Mouse (Mus musculus): ENCODE data around the gene Schip1. TPM values are rescaled to one million over a fixed set of nuclear protein-coding genes. Genes with fewer than 3 reads are reported as not detected.

Schip1 gene
- polyA plus RNA-seq, 1 experiment from 2014 or later, result 152 TPM

DNA sequence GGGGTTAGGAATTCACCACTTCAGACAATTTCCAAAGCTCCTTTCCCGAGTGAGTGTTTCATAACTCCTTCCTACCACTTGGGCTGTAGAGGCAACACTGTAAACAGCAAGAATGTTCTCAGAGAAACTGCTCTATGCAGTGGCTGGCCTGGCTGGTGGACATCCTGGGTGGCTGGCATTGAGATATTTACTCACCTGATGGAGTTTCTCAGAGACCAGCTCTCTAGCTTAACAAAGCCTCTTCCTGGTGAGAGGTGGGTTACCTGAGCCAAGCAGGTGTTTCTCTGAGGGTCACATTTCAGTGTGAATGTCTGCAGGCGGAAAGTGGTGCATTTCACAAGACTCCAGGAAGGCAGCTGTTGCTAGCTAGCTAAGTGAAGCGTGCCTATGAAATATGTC, 508.6 kb downstream of the Schip1 start:
- H3K9me3 ChIP-seq, result no peaks in the 10 kb centered on the region
- H3K36me3 ChIP-seq, result no peaks in the 10 kb centered on the region
- H3K4me2 ChIP-seq, result peak overlapping the region; percentile 73
- WGBS, result 45% methylated on average over 3 of the region's 3 CpGs
- H3K27me3 ChIP-seq, result no peaks in the 10 kb centered on the region
- no peak for ATAC-seq (ENCODE audit: low FRiP score)
- peak overlapping the region; percentile 52 for H3K4me3 ChIP-seq
- H3K9ac ChIP-seq, result peak overlapping the region; percentile 83
- peaks cover 61% of the 10 kb centered on the region for H3K4me1 ChIP-seq (replicated peaks)
- peak overlapping the region; percentile 98 for H3K27ac ChIP-seq

GRCm38 (mm10) chr3:68574097-68574496, 509.5 kb downstream of the Schip1 start:
- Histone ChIP-seq H3K4me3 (peak overlapping the region; percentile 52), H3K27me3 (no peaks in the 10 kb centered on the region), H3K9ac (peak overlapping the region; percentile 83), H3K36me3 (no peaks in the 10 kb centered on the region), H3K9me3 (no peaks in the 10 kb centered on the region), H3K4me2 (peak overlapping the region; percentile 73), H3K4me1 (replicated peaks) (peaks cover 67% of the 10 kb centered on the region), H3K27ac (peak overlapping the region; percentile 98)
- WGBS, result 46% methylated on average over 5 of the region's 8 CpGs
- ATAC-seq (ENCODE audit: low FRiP score), result no peak

DNA sequence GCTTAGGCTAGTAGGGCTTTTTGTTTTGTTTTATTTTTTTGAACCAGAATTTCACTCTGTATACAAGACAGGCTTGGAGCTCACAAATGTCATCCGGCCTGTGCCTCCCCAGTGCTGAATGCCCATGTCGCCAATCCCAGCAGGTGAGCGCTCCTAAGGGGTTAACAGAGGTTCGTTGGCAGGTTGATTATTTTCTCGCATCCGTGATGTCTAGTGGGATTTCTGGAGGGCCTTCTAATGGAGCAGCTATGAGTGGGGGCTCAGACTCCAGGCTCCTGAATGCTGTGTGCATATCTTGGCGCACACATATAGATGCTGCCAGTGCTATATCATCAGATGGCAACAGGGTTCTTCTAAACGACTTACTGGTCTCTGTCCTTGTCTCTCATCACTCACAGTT, 510.0 kb downstream of the Schip1 start:
- Histone ChIP-seq H3K4me3 (peak overlapping the region; percentile 52), H3K27ac (peak overlapping the region; percentile 98), H3K9me3 (no peaks in the 10 kb centered on the region), H3K4me2 (peak overlapping the region; percentile 73), H3K4me1 (replicated peaks) (peaks cover 70% of the 10 kb centered on the region), H3K36me3 (no peaks in the 10 kb centered on the region), H3K9ac (peak overlapping the region; percentile 83), H3K27me3 (no peaks in the 10 kb centered on the region)
- WGBS, result 40% methylated on average over 8 of the region's 8 CpGs
- ATAC-seq (ENCODE audit: low FRiP score), result no peak

GRCm38 (mm10) chr3:68575636-68576340, 511.2 kb downstream of the Schip1 start:
- Histone ChIP-seq H3K9ac (peak overlapping the region; percentile 64), H3K4me1 (replicated peaks) (peaks cover 82% of the 10 kb centered on the region)

GRCm38 (mm10) chr3:68576431-68576830, 511.8 kb downstream of the Schip1 start:
- Histone ChIP-seq H3K27me3 (no peaks in the 10 kb centered on the region), H3K9me3 (no peaks in the 10 kb centered on the region), H3K4me1 (replicated peaks) (peaks cover 85% of the 10 kb centered on the region), H3K9ac (peak overlapping the region; percentile 64), H3K4me3 (peak overlapping the region; percentile 16), H3K27ac (peak overlapping the region; percentile 98), H3K4me2 (peak overlapping the region; percentile 73), H3K36me3 (no peaks in the 10 kb centered on the region)
- no peak for ATAC-seq (ENCODE audit: low FRiP score)
- WGBS, result 9% methylated on average over 7 of the region's 7 CpGs

More at GRCm38 (mm10) chr3:68575636-68576340, 511.2 kb downstream of the Schip1 start:
- no peaks in the 10 kb centered on the region for H3K27me3 ChIP-seq
- peak overlapping the region; percentile 52 for H3K4me3 ChIP-seq
- 42% methylated on average over 10 of the region's 10 CpGs for WGBS
- peak overlapping the region; percentile 73 for H3K4me2 ChIP-seq
- no peaks in the 10 kb centered on the region for H3K36me3 ChIP-seq
- H3K9me3 ChIP-seq, result no peaks in the 10 kb centered on the region
- H3K27ac ChIP-seq, result peak overlapping the region; percentile 98
- ATAC-seq (ENCODE audit: low FRiP score), result no peak

GRCm38 (mm10) chr3:68576948-68577347, 512.3 kb downstream of the Schip1 start:
- Histone ChIP-seq H3K4me1 (replicated peaks) (peaks cover 89% of the 10 kb centered on the region), H3K27ac (peak overlapping the region; percentile 98), H3K9ac (peak overlapping the region; percentile 64), H3K36me3 (no peaks in the 10 kb centered on the region), H3K4me3 (peak overlapping the region; percentile 16), H3K9me3 (no peaks in the 10 kb centered on the region), H3K4me2 (peak overlapping the region; percentile 73), H3K27me3 (no peaks in the 10 kb centered on the region)
- ATAC-seq (ENCODE audit: low FRiP score), result no peak
- 57% methylated on average over 5 of the region's 5 CpGs for WGBS

DNA sequence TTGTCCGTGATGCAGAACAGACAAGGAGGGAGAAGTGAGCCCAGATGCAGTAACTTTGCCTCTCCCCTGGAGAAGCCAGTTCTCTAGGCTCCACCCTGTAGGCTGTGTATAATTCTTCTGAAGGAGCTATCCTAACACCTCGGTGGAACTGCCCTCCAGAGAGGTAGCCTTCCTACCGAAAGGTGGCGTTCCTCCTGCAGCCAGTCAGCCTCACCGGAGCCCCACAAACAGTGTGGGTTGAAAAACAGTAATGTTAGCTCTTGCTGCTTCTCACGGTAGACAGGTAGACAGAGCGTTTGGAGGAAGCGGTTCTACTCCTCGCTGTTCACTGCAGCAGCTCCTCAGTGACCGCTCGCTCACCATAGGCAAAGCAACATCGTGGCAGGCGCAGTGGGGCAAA, 517.0 kb downstream of the Schip1 start:
- Histone ChIP-seq H3K36me3 (no peaks in the 10 kb centered on the region), H3K9me3 (no peaks in the 10 kb centered on the region), H3K27me3 (no peaks in the 10 kb centered on the region), H3K4me1 (replicated peaks) (peaks cover 87% of the 10 kb centered on the region), H3K4me3 (no peak overlapping the region), H3K27ac (0 out of 2 replicates have a peak overlapping the region, but pooled peaks have one; percentile 52), H3K9ac (no peak overlapping the region), H3K4me2 (no peak overlapping the region)
- no peak for ATAC-seq (ENCODE audit: low FRiP score)
- WGBS, result 74% methylated on average over 13 of the region's 13 CpGs

DNA sequence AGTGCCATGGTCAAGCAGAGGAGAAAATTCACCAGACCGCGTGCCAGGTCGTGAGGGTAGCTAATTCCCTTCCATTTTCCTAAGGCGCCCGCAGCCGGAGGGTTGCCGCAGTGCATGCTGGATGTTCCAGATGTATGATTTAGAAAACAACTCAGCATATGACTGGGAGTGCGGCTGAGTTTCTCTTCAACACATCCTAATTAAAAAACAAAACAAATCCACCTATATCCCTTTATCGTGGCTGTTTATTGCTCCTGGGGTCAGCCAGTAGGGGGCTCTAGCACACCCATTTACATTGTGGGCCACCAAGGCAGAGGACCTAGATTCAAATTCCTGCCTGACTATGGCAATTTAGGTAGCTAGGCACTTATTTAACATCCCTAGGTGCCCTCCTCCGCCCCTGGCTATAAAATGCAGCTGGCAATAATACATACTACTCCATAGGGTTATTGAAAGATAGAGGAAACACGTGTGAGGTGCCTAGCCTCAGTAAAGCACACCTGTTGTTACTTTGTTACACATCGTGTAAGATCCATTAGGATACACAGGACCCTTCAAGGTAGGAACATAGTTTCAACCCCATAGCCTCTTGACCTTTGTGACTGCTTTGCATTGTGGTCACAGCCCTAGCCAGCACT, 517.6 kb downstream of the Schip1 start:
- H3K4me3 ChIP-seq, result no peak overlapping the region
- no peaks in the 10 kb centered on the region for H3K27me3 ChIP-seq

DNA sequence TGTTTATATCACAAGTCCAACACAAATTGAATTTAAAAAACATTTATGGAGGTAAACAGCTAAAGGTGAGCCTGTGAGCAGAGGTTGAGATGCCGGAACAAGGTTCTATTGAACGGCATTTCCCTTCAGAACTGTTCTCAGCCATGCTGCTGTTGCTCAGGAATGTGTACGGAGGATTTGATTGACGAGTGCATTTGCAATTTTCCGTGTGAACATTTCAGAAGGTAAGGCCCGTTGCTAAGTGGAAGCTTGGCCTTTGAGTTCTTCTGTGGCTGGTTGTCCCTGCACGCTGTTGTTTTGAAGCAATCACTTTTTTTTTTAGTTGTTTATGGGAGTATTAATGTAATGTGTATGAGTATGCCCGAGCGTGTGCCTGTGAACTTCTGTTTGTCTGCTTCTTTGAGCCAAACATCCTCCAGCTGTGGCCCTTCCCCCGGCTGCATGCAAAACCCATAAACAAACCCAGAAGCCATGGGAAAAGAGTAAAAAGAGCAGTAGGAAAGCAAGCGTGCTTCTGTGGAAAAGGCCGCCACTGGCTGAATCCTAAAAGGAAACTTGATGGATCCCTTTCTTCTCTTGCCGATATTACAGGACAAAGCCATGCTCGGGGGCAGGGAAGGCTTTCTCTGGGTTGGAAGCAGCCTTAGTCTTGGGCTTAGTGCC, 518.6 kb downstream of the Schip1 start:
- H3K27me3 ChIP-seq, result no peaks in the 10 kb centered on the region

More for the DNA sequence above, 517.6 kb downstream of the Schip1 start:
- 0 out of 2 replicates have a peak overlapping the region, but pooled peaks have one; percentile 35 for H3K9ac ChIP-seq
- H3K27ac ChIP-seq, result peak overlapping the region; percentile 84
- H3K4me1 ChIP-seq (replicated peaks), result peaks cover 87% of the 10 kb centered on the region
- H3K4me2 ChIP-seq, result peak overlapping the region; percentile 34
- no peaks in the 10 kb centered on the region for H3K36me3 ChIP-seq
- no peak for ATAC-seq (ENCODE audit: low FRiP score)
- WGBS, result 69% methylated on average over 12 of the region's 12 CpGs
- H3K9me3 ChIP-seq, result no peaks in the 10 kb centered on the region

GRCm38 (mm10) chr3:68583771-68584511, 519.3 kb downstream of the Schip1 start:
- peak overlapping the region; percentile 84 for H3K27ac ChIP-seq
- H3K4me3 ChIP-seq, result no peak overlapping the region
- peak; percentile 64 for ATAC-seq (ENCODE audit: low FRiP score)
- H3K4me2 ChIP-seq, result peak overlapping the region; percentile 34
- H3K36me3 ChIP-seq, result no peaks in the 10 kb centered on the region
- H3K9ac ChIP-seq, result no peak overlapping the region
- WGBS, result 23% methylated on average over 14 of the region's 14 CpGs
- peaks cover 86% of the 10 kb centered on the region for H3K4me1 ChIP-seq (replicated peaks)
- no peaks in the 10 kb centered on the region for H3K27me3 ChIP-seq
- H3K9me3 ChIP-seq, result no peaks in the 10 kb centered on the region

More for the DNA sequence above, 518.6 kb downstream of the Schip1 start:
- Histone ChIP-seq H3K27ac (peak overlapping the region; percentile 84), H3K4me2 (peak overlapping the region; percentile 34), H3K4me1 (replicated peaks) (peaks cover 89% of the 10 kb centered on the region), H3K9ac (peak overlapping the region; percentile 35; the same call in 1 of the 2 replicates), H3K36me3 (no peaks in the 10 kb centered on the region), H3K4me3 (no peak overlapping the region), H3K9me3 (no peaks in the 10 kb centered on the region)
- WGBS, result 5% methylated on average over 14 of the region's 14 CpGs
- ATAC-seq (ENCODE audit: low FRiP score), result no peak

- no peak overlapping the region for H3K4me2 ChIP-seq
- 52% methylated on average over 4 of the region's 4 CpGs for WGBS
- no peaks in the 10 kb centered on the region for H3K36me3 ChIP-seq
- ATAC-seq (ENCODE audit: low FRiP score), result no peak
- H3K27me3 ChIP-seq, result no peaks in the 10 kb centered on the region
- no peaks in the 10 kb centered on the region for H3K9me3 ChIP-seq
- peaks cover 84% of the 10 kb centered on the region for H3K4me1 ChIP-seq (replicated peaks)
- peak overlapping the region; percentile 48; the same call in 1 of the 2 replicates for H3K27ac ChIP-seq
- no peak overlapping the region for H3K4me3 ChIP-seq
- no peak overlapping the region for H3K9ac ChIP-seq
Measured at GRCm38 (mm10) chr3:68585213-68585612, 520.6 kb downstream of the Schip1 start.
